28 mouse cellular contexts compared by ENCODE assay signal in genomic region chr1:173548798-173549197, GRCm38 (mm10). TPM values are rescaled to one million over a fixed set of nuclear protein-coding genes. Genes with fewer than 3 reads are reported as not detected.
"Had no signal": no experiment of that assay in that cellular context is flagged by ENCODE, and none has a peak within 500 bp of the region (broad histone marks: within the 10 kb centered on the region; RNA-seq: fewer than 3 reads in every experiment).

No protein-coding gene starts in this region.

RNA-seq across cellular contexts. Expression of gene Ifi214, which starts 13.0 kb away (rescaled TPM):
- total RNA-seq: common myeloid progenitor, adult 5-6 weeks; forebrain, postnatal 0 days; gastrocnemius, adult 18-20 months; gastrocnemius, adult 2 months; gastrocnemius, adult 8-10 months; gastrocnemius, postnatal 10 days; gastrocnemius, postnatal 14 days; gastrocnemius, postnatal 25 days; gastrocnemius, postnatal 36 days; gastrocnemius, postnatal 4 days; heart, adult 8-10 months had no signal
- polyA plus RNA-seq: cortical plate, adult 2 months; embryonic facial prominence, embryonic 10.5 days; embryonic facial prominence, embryonic 11.5 days; embryonic facial prominence, embryonic 12.5 days; embryonic facial prominence, embryonic 13.5 days; embryonic facial prominence, embryonic 14.5 days; embryonic facial prominence, embryonic 15.5 days; erythroblast, embryonic 14.5 days; forebrain, embryonic 10.5 days; forebrain, embryonic 11.5 days; forebrain, embryonic 12.5 days; forebrain, embryonic 13.5 days; forebrain, embryonic 14.5 days; forebrain, embryonic 15.5 days; forebrain, embryonic 16.5 days; forebrain, postnatal 0 days; gonadal fat pad, adult 2 months had no signal

RNA-seq across cellular contexts. Expression of gene Ifi213, which starts 50.3 kb away (rescaled TPM):
- total RNA-seq: gastrocnemius, adult 18-20 months; gastrocnemius, adult 2 months; gastrocnemius, adult 8-10 months; gastrocnemius, postnatal 10 days; gastrocnemius, postnatal 14 days; gastrocnemius, postnatal 36 days; gastrocnemius, postnatal 4 days; granulocyte monocyte progenitor cell, adult 5-6 weeks had no signal
- polyA plus RNA-seq: embryonic facial prominence, embryonic 10.5 days; embryonic facial prominence, embryonic 11.5 days; embryonic facial prominence, embryonic 12.5 days; embryonic facial prominence, embryonic 13.5 days; erythroblast, embryonic 14.5 days; forebrain, embryonic 10.5 days; forebrain, embryonic 11.5 days; forebrain, embryonic 12.5 days; forebrain, embryonic 13.5 days; forebrain, embryonic 14.5 days; forebrain, embryonic 15.5 days; forebrain, embryonic 16.5 days had no signal

RNA-seq across cellular contexts. Expression of gene Ifi206, which starts 58.0 kb away (rescaled TPM):
- total RNA-seq: forebrain, postnatal 0 days; gastrocnemius, adult 18-20 months; gastrocnemius, adult 2 months; gastrocnemius, adult 8-10 months; gastrocnemius, postnatal 10 days; gastrocnemius, postnatal 14 days; gastrocnemius, postnatal 25 days; gastrocnemius, postnatal 36 days; gastrocnemius, postnatal 4 days had no signal
- polyA plus RNA-seq: embryonic facial prominence, embryonic 10.5 days; embryonic facial prominence, embryonic 11.5 days; embryonic facial prominence, embryonic 12.5 days; embryonic facial prominence, embryonic 13.5 days; erythroblast, embryonic 14.5 days; forebrain, embryonic 10.5 days; forebrain, embryonic 11.5 days; forebrain, embryonic 12.5 days; forebrain, embryonic 13.5 days; forebrain, embryonic 15.5 days; forebrain, embryonic 16.5 days had no signal
